Comparison of ENCODE assay signal across 8 mouse cellular contexts in genomic region chr11:118957070-118957471, GRCm38 (mm10). TPM values are rescaled to one million over a fixed set of nuclear protein-coding genes. Genes with fewer than 3 reads are reported as not detected.
DNase-seq lines count a peak whose midpoint lies in the region; ATAC-seq lines count a peak whose summit lies in the region.
"Had no signal": no experiment of that assay in that cellular context is flagged by ENCODE, and none has a peak within 500 bp of the region (broad histone marks: within the 10 kb centered on the region; RNA-seq: fewer than 3 reads in every experiment).

No protein-coding gene starts in this region.

- H3K27ac ChIP-seq in limb, embryonic 15.5 days, result no peak overlapping the region

- no peak overlapping the region for H3K9ac ChIP-seq in limb, embryonic 15.5 days

- H3K4me1 ChIP-seq in limb, embryonic 15.5 days, result peaks cover 30% of the 10 kb centered on the region

- ATAC-seq in limb, embryonic 15.5 days (ENCODE audit: insufficient number of reproducible peaks, low FRiP score, low TSS enrichment, low read depth), result 0 out of 2 replicates have a peak, but pooled peaks have one; percentile 46

- no peaks in the 10 kb centered on the region for H3K9me3 ChIP-seq in limb, embryonic 15.5 days

- no peaks in the 10 kb centered on the region for H3K36me3 ChIP-seq in limb, embryonic 15.5 days

- H3K4me2 ChIP-seq in limb, embryonic 15.5 days, result no peak overlapping the region

- no peaks in the 10 kb centered on the region for H3K27me3 ChIP-seq in limb, embryonic 15.5 days

- 35% methylated on average over 14 of the region's 14 CpGs for WGBS in limb, embryonic 15.5 days

- no peak overlapping the region for H3K4me3 ChIP-seq in limb, embryonic 15.5 days

- peak; percentile 34 for DNase-seq in urinary bladder, postnatal 14 days (ENCODE audit: low spot score)
- no peak for DNase-seq in urinary bladder, postnatal 10 days (ENCODE audit: low spot score)
- DNase-seq in frontal cortex, postnatal 10 days (ENCODE audit: low spot score in 2 of 2), result peak; percentile 64 to 70
- peak; percentile 78 for DNase-seq in heart, postnatal 4 days
- peak; percentile 48 for DNase-seq in telencephalon, adult 2 months (ENCODE audit: low read depth, low spot score)
- DNase-seq in spleen, postnatal 36 days (ENCODE audit: low spot score in 2 of 2), result no peak

RNA-seq across cellular contexts. Expression of gene Enpp7, which starts 30.9 kb away (rescaled TPM):
- not detected for total RNA-seq in heart, postnatal 4 days (2021)
- polyA plus RNA-seq in limb, embryonic 15.5 days (2015; fragmentation: Nextera tagmentation; extraction: Ambion mirVana), result not detected in 2 replicates
- polyA plus RNA-seq: intestine, embryonic 14.5 days had no signal

RNA-seq across cellular contexts. Expression of gene Rbfox3, which starts 45.7 kb away (rescaled TPM):
- under 1 TPM; 0.09 to 0.12 TPM for total RNA-seq in heart, postnatal 4 days (2021)
- polyA plus RNA-seq in limb, embryonic 15.5 days (2015; fragmentation: Nextera tagmentation; extraction: Ambion mirVana), result 0.26 and 0.32 TPM in 2 replicates

Comparison
In these comparisons a context has a peak if more than half of its experiments do, and no peak if none do; other contexts are left out.
1. DNase-seq: peak in urinary bladder, postnatal 14 days (single experiment), frontal cortex, postnatal 10 days (2 of 2), heart, postnatal 4 days (single experiment) and telencephalon, adult 2 months (single experiment); none in urinary bladder, postnatal 10 days (single experiment) and spleen, postnatal 36 days (0 of 2).